Mouse (Mus musculus): ENCODE data around the gene Bmp3. TPM values are rescaled to one million over a fixed set of nuclear protein-coding genes. Genes with fewer than 3 reads are reported as not detected.

The Bmp3 gene
- polyA plus RNA-seq, 1 experiment from 2014 or later = 0.07 TPM

Other genes starting within 250 kb of the Bmp3 start
- gene Prkg2, start 182.9 kb downstream of the Bmp3 start, polyA plus RNA-seq (2015; fragmentation: Nextera tagmentation; extraction: Ambion mirVana) = 0.14 and 0.31 TPM in 2 replicates

All from liver, embryonic 16.5 days (tissue).